Mouse (Mus musculus) liver, embryonic 12.5 days (tissue): ENCODE measurements at regions not wholly inside any gene's neighbourhood (a gene's known extent, or its start where the extent isn't known, plus 50 kb on each side); places are given as distances from the start of the nearest gene placed in this dataset.
A peak's percentile ranks its signal among the peaks of the same experiment; 100 is the strongest.

Experiments used
- ATAC-seq: fragments of 200-750 bp; cut with Nextera tagmentation; 2 replicates; pipeline ENCODE4 v1.8.0; 2017; ENCODE audit warnings: moderate number of reproducible peaks, mild to moderate bottlenecking, moderate library complexity
- H3K27ac ChIP-seq: fragments of 300-500 bp; sonication (generic); 2 replicates; pipeline ENCODE4 v1.5.1; 2016; ENCODE audit warnings: mild to moderate bottlenecking
- H3K27me3 ChIP-seq: fragments of 300-500 bp; sonication (generic); replicated peaks from 2 replicates; pipeline ENCODE4 v1.6.1; 2016; ENCODE audit warnings: mild to moderate bottlenecking, moderate library complexity
- H3K36me3 ChIP-seq: fragments of 300-500 bp; sonication (generic); 2 replicates; pipeline ENCODE4 v1.6.1; 2016; ENCODE audit warnings: mild to moderate bottlenecking, moderate library complexity
- H3K4me1 ChIP-seq: fragments of 300-500 bp; sonication (generic); 2 replicates; pipeline ENCODE4 v1.6.1; 2016
- H3K4me2 ChIP-seq: fragments of 300-500 bp; sonication (generic); 2 replicates; pipeline ENCODE4 v1.6.1; 2016; ENCODE audit warnings: mild to moderate bottlenecking, moderate library complexity
- H3K4me3 ChIP-seq: fragments of 300-500 bp; sonication (generic); 2 replicates; pipeline ENCODE4 v1.5.1; 2016; ENCODE audit warnings: mild to moderate bottlenecking, moderate library complexity
- H3K9ac ChIP-seq: fragments of 300-500 bp; sonication (generic); 2 replicates; pipeline ENCODE4 v1.6.1; 2016; ENCODE audit warnings: mild to moderate bottlenecking, moderate library complexity
- H3K9me3 ChIP-seq: fragments of 300-500 bp; sonication (generic); replicated peaks from 2 replicates; pipeline ENCODE4 v1.6.1; 2016; ENCODE audit warnings: mild to moderate bottlenecking, moderate library complexity
- WGBS: fragments of 180-500 bp; shearing (Covaris S2); methylation state at CpG from one replicate; pipeline ENCODE4 v1.1.7; 2016; ENCODE audit not compliant: insufficient replicate concordance; 5-methylcytosine and 5-hydroxymethylcytosine counted together

- 0 out of 2 replicates have a peak, but pooled peaks cover 2% of the 10 kb centered on the region for H3K36me3 ChIP-seq
- H3K27me3 ChIP-seq: no peaks in the 10 kb centered on the region
- peaks cover 45% of the 10 kb centered on the region for H3K4me1 ChIP-seq
- no peak for ATAC-seq
- H3K4me2 ChIP-seq: no peak overlapping the region
- no peak overlapping the region for H3K4me3 ChIP-seq
- 54% methylated on average over 9 of the region's 9 CpGs for WGBS
- H3K27ac ChIP-seq: no peak overlapping the region
- no peaks in the 10 kb centered on the region for H3K9me3 ChIP-seq
- H3K9ac ChIP-seq: no peak overlapping the region
Measured at GRCm38 (mm10) chr6:31077216-31077615, 118.3 kb upstream of the Klf14 start.

- ATAC-seq: no peak
- Histone ChIP-seq H3K27ac (no peak overlapping the region), H3K9me3 (no peaks in the 10 kb centered on the region), H3K4me2 (no peak overlapping the region), H3K4me3 (no peak overlapping the region), H3K4me1 (peaks cover 50% of the 10 kb centered on the region), H3K9ac (no peak overlapping the region), H3K36me3 (peaks cover 6% of the 10 kb centered on the region; the same call in 1 of the 2 replicates), H3K27me3 (no peaks in the 10 kb centered on the region)
- WGBS: 60% methylated on average over 9 of the region's 9 CpGs
Measured at GRCm38 (mm10) chr6:31077779-31078178, 118.9 kb upstream of the Klf14 start.

DNA sequence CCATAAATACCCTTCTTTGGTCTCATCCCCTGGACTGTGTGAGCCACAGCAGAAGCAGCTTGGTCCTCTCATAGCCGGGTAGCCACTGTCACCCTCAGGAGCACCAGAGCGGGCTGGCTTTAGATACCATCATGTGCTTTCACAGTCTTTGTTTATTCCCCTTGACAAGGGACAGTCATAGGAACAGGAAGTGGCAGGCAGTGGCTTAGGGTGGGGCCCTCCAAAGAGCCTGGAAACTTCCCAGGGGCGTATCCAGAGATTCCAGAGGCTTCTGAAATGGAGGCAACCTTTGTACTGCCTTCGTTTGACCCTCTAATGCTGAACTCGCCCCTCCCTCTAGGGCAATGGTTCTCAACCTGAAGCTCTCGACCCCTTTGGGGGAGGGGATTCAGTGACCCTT lies 119.5 kb upstream of the Klf14 start:
- Histone ChIP-seq H3K4me1 (peaks cover 54% of the 10 kb centered on the region), H3K27ac (peak overlapping the region; percentile 28; the same call in 1 of the 2 replicates), H3K27me3 (no peaks in the 10 kb centered on the region), H3K4me3 (no peak overlapping the region), H3K4me2 (no peak overlapping the region), H3K9me3 (no peaks in the 10 kb centered on the region), H3K9ac (no peak overlapping the region), H3K36me3 (peaks cover 12% of the 10 kb centered on the region; the same call in 1 of the 2 replicates)
- ATAC-seq: no peak
- WGBS: 49% methylated on average over 6 of the region's 6 CpGs

GRCm38 (mm10) chr6:31079586-31080259 lies 120.8 kb upstream of the Klf14 start:
- H3K4me2 ChIP-seq: no peak overlapping the region
- ATAC-seq: no peak
- peaks cover 56% of the 10 kb centered on the region for H3K4me1 ChIP-seq
- H3K36me3 ChIP-seq: peaks cover 12% of the 10 kb centered on the region; the same call in 1 of the 2 replicates
- H3K27me3 ChIP-seq: no peaks in the 10 kb centered on the region
- H3K9me3 ChIP-seq: no peaks in the 10 kb centered on the region
- no peak overlapping the region; the same call in 1 of the 2 replicates for H3K27ac ChIP-seq
- WGBS: 59% methylated on average over 14 of the region's 14 CpGs
- H3K4me3 ChIP-seq: no peak overlapping the region
- H3K9ac ChIP-seq: no peak overlapping the region

- Histone ChIP-seq H3K9me3 (no peaks in the 10 kb centered on the region), H3K4me1 (peaks cover 62% of the 10 kb centered on the region), H3K9ac (no peak overlapping the region), H3K36me3 (peaks cover 12% of the 10 kb centered on the region; the same call in 1 of the 2 replicates), H3K27me3 (no peaks in the 10 kb centered on the region), H3K4me2 (no peak overlapping the region), H3K4me3 (no peak overlapping the region), H3K27ac (no peak overlapping the region)
- ATAC-seq: no peak
- 64% methylated on average over 4 of the region's 4 CpGs for WGBS
Measured at GRCm38 (mm10) chr6:31080279-31080678, 121.4 kb upstream of the Klf14 start.

- WGBS: 77% methylated on average over 9 of the region's 9 CpGs
- H3K9ac ChIP-seq: no peak overlapping the region
- peaks cover 12% of the 10 kb centered on the region; the same call in 1 of the 2 replicates for H3K36me3 ChIP-seq
- no peak overlapping the region for H3K4me2 ChIP-seq
- no peak overlapping the region for H3K27ac ChIP-seq
- no peaks in the 10 kb centered on the region for H3K9me3 ChIP-seq
- no peak for ATAC-seq
- H3K27me3 ChIP-seq: no peaks in the 10 kb centered on the region
- H3K4me1 ChIP-seq: peaks cover 66% of the 10 kb centered on the region
- H3K4me3 ChIP-seq: no peak overlapping the region
Measured at GRCm38 (mm10) chr6:31080691-31081090, 121.8 kb upstream of the Klf14 start.

GRCm38 (mm10) chr6:31081238-31081637 lies 122.4 kb upstream of the Klf14 start:
- Histone ChIP-seq H3K9me3 (no peaks in the 10 kb centered on the region), H3K27ac (no peak overlapping the region), H3K27me3 (no peaks in the 10 kb centered on the region), H3K4me3 (no peak overlapping the region), H3K4me2 (no peak overlapping the region), H3K4me1 (peaks cover 67% of the 10 kb centered on the region), H3K36me3 (peaks cover 13% of the 10 kb centered on the region), H3K9ac (no peak overlapping the region)
- WGBS: 40% methylated on average over 9 of the region's 9 CpGs
- no peak for ATAC-seq

GRCm38 (mm10) chr6:31081988-31082387 lies 123.1 kb upstream of the Klf14 start:
- ATAC-seq: no peak
- Histone ChIP-seq H3K9me3 (no peaks in the 10 kb centered on the region), H3K9ac (no peak overlapping the region), H3K4me2 (no peak overlapping the region), H3K4me1 (peaks cover 74% of the 10 kb centered on the region), H3K27ac (no peak overlapping the region), H3K27me3 (no peaks in the 10 kb centered on the region), H3K4me3 (no peak overlapping the region), H3K36me3 (peaks cover 17% of the 10 kb centered on the region)
- WGBS: 73% methylated on average over 7 of the region's 7 CpGs

GRCm38 (mm10) chr6:31082613-31083470 lies 124.0 kb upstream of the Klf14 start:
- H3K4me1 ChIP-seq: peaks cover 68% of the 10 kb centered on the region
- no peak overlapping the region for H3K4me3 ChIP-seq
- no peaks in the 10 kb centered on the region for H3K9me3 ChIP-seq
- ATAC-seq: no peak
- H3K9ac ChIP-seq: no peak overlapping the region
- H3K27me3 ChIP-seq: no peaks in the 10 kb centered on the region
- H3K36me3 ChIP-seq: peaks cover 17% of the 10 kb centered on the region
- no peak overlapping the region for H3K27ac ChIP-seq
- H3K4me2 ChIP-seq: no peak overlapping the region
- WGBS: 85% methylated on average over 10 of the region's 10 CpGs

DNA sequence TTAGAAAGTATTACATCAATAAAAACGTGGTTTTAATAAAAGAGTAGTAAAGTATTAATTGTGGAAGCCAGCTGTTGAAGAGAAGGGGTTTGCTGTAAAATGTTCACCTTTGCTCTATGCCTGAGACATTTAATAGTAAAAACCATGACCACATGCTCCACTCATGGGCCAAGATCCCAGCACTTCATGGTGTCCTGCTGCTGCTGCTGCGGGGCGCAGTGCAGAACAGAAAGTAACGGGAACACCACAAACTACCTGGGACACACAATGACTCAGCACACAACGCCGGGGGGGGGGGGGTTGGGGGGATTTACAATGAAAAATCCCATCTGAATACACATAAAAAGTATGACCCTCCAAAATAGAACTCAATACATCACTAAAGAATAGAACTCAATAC lies 124.8 kb upstream of the Klf14 start:
- WGBS: 76% methylated on average over 6 of the region's 6 CpGs
- no peak overlapping the region for H3K9ac ChIP-seq
- no peak overlapping the region for H3K4me2 ChIP-seq
- peaks cover 66% of the 10 kb centered on the region for H3K4me1 ChIP-seq
- ATAC-seq: no peak
- H3K36me3 ChIP-seq: peaks cover 17% of the 10 kb centered on the region
- no peaks in the 10 kb centered on the region for H3K27me3 ChIP-seq
- no peak overlapping the region for H3K27ac ChIP-seq
- no peak overlapping the region for H3K4me3 ChIP-seq
- H3K9me3 ChIP-seq: no peaks in the 10 kb centered on the region

DNA sequence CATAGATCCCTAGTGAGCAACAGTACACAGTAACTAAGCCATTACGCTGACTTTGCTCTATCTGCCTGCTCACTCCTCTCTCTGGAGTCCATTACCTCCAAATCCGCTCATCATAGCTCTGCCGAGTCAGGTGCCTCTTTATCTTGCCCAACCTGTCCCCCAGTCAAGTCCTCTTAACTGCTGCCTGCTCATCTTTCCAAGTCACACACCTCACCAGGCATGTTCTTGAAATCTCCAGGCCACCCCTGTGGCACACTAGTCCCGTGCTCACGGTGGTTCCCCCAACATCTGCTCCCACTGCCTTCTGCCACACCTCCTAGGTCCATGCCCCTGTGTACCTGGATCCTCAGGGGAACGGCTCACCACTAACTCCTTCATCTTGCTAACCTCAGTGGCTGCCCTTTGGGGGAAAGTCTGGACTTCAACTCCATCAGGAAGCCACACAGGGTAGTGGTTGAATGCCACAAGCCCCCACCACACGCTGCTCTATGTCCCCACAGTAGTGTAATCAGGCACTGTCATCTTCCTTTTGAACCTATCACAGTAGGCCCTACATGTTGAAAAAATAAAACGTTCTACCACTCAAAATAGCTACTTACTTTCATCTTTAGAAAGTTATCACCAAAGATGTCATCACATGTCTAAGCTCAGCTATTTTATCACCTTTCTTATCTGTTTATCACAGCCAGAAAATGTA lies 126.3 kb upstream of the Klf14 start:
- H3K4me1 ChIP-seq: peaks cover 63% of the 10 kb centered on the region
- peak; percentile 74 for ATAC-seq
- peak overlapping the region; percentile 33; the same call in 1 of the 2 replicates for H3K27ac ChIP-seq
- H3K4me2 ChIP-seq: 0 out of 2 replicates have a peak overlapping the region, but pooled peaks have one; percentile 15
- H3K9ac ChIP-seq: no peak overlapping the region
- no peaks in the 10 kb centered on the region for H3K9me3 ChIP-seq
- H3K27me3 ChIP-seq: no peaks in the 10 kb centered on the region
- WGBS: 34% methylated on average over 8 of the region's 8 CpGs
- H3K36me3 ChIP-seq: peaks cover 22% of the 10 kb centered on the region
- no peak overlapping the region for H3K4me3 ChIP-seq

- H3K4me3 ChIP-seq: no peak overlapping the region
- peak; percentile 53; the same call in 1 of the 2 replicates for ATAC-seq
- peak overlapping the region; percentile 11; the same call in 1 of the 2 replicates for H3K27ac ChIP-seq
- H3K27me3 ChIP-seq: no peaks in the 10 kb centered on the region
- peak overlapping the region; percentile 15 for H3K4me2 ChIP-seq
- H3K36me3 ChIP-seq: peaks cover 27% of the 10 kb centered on the region
- no peak overlapping the region for H3K9ac ChIP-seq
- WGBS: 27% methylated on average over 9 of the region's 9 CpGs
- H3K4me1 ChIP-seq: peaks cover 66% of the 10 kb centered on the region
- no peaks in the 10 kb centered on the region for H3K9me3 ChIP-seq
Measured at GRCm38 (mm10) chr6:31085760-31086108, 126.9 kb upstream of the Klf14 start.
